Mouse (Mus musculus) MEL (cell line): ENCODE measurements around the gene Cavin2. TPM values are rescaled to one million over a fixed set of nuclear protein-coding genes. Genes with fewer than 3 reads are reported as not detected.

Source experiments
- DNase-seq: peaks from one replicate; pipeline ENCODE4 v3.0.0; 2011; ENCODE audit warnings: low read depth, low spot score
- H3K27ac ChIP-seq: 2 replicates; pipeline ENCODE4 v1.5.1; 2012; ENCODE audit warnings: low read depth, mild to moderate bottlenecking, control low read depth, low read length, moderate library complexity; ENCODE audit not compliant: control insufficient read depth
- H3K27me3 ChIP-seq, 2 experiments: fragments of 150-350 bp in 1 of 2; sonication (generic) in 1 of 2; 2 replicates each; pipeline ENCODE4 v1.6.1; 2012; ENCODE audit warnings: low read length in 2 of 2, mild to moderate bottlenecking in 2 of 2, improper control_type of control experiment in 1 of 2, moderate library complexity in 1 of 2; ENCODE audit not compliant: insufficient read depth in 2 of 2, control insufficient read depth in 1 of 2
- H3K36me3 ChIP-seq, 2 experiments: 2 replicates each; pipeline ENCODE4 v1.6.1; 2012 to 2014; ENCODE audit warnings: low read length in 2 of 2, improper control_type of control experiment in 1 of 2, inconsistent platforms in 1 of 2, mild to moderate bottlenecking in 1 of 2; ENCODE audit not compliant: insufficient read depth in 2 of 2, control insufficient read depth in 1 of 2
- H3K4me1 ChIP-seq, 2 experiments: fragments of 150-350 bp in 1 of 2; sonication (generic) in 1 of 2; 2 replicates each; pipeline ENCODE4 v1.6.1; 2012; ENCODE audit warnings: low read length in 2 of 2, improper control_type of control experiment in 1 of 2, mild to moderate bottlenecking in 1 of 2; ENCODE audit not compliant: insufficient read depth in 2 of 2, control insufficient read depth in 1 of 2
- H3K4me3 ChIP-seq, 2 experiments: fragments of 150-350 bp in 1 of 2; sonication (generic) in 1 of 2; 2 replicates each; pipeline ENCODE4 v1.5.1; 2012; ENCODE audit warnings: low read depth in 2 of 2, low read length in 2 of 2, mild to moderate bottlenecking in 2 of 2, moderate library complexity in 2 of 2, control low read depth in 1 of 2, improper control_type of control experiment in 1 of 2; ENCODE audit not compliant: control insufficient read depth in 1 of 2, insufficient read depth in 1 of 2
- H3K79me2 ChIP-seq: 2 replicates; pipeline ENCODE4 v1.6.1; 2012; ENCODE audit warnings: mild to moderate bottlenecking, low read length, moderate library complexity; ENCODE audit not compliant: control insufficient read depth, poor library complexity, insufficient read depth
- H3K9ac ChIP-seq: 2 replicates; pipeline ENCODE4 v1.6.1; 2012; ENCODE audit warnings: low read depth, mild to moderate bottlenecking, control low read depth, low read length, moderate library complexity; ENCODE audit not compliant: control insufficient read depth, poor library complexity, severe bottlenecking
- H3K9me3 ChIP-seq: fragments of 150-350 bp; sonication (generic); replicated peaks from 2 replicates; pipeline ENCODE4 v1.6.1; 2012; ENCODE audit warnings: mild to moderate bottlenecking, low read length, improper control_type of control experiment, moderate library complexity; ENCODE audit not compliant: insufficient read depth
- BHLHE40 ChIP-seq: IDR thresholded peaks from 2 replicates; pipeline ENCODE4 v1.6.1; 2012; ENCODE audit warnings: low read depth, mild to moderate bottlenecking, inconsistent platforms, low read length, improper control_type of control experiment, borderline replicate concordance
- CHD1 ChIP-seq: IDR thresholded peaks from 2 replicates; pipeline ENCODE4 v1.6.1; 2012; ENCODE audit warnings: low read depth, mild to moderate bottlenecking, inconsistent platforms, low read length, improper control_type of control experiment
- CHD2 ChIP-seq: IDR thresholded peaks from 2 replicates; pipeline ENCODE4 v1.6.1; 2011; ENCODE audit warnings: low read length, improper control_type of control experiment
- ELF1 ChIP-seq: IDR thresholded peaks from 2 replicates; pipeline ENCODE4 v1.6.1; 2014; ENCODE audit warnings: low read depth, mild to moderate bottlenecking, inconsistent platforms, low read length, improper control_type of control experiment, moderate library complexity
- ETS1 ChIP-seq: IDR thresholded peaks from 2 replicates; pipeline ENCODE4 v1.6.1; 2012; ENCODE audit warnings: low read depth, mild to moderate bottlenecking, inconsistent platforms, low read length, improper control_type of control experiment, moderate library complexity
- HCFC1 ChIP-seq: IDR thresholded peaks from 2 replicates; pipeline ENCODE4 v1.6.1; 2012; ENCODE audit warnings: low read depth, mild to moderate bottlenecking, inconsistent platforms, low read length, improper control_type of control experiment, moderate library complexity
- JUND ChIP-seq: IDR thresholded peaks from 2 replicates; pipeline ENCODE4 v1.6.1; 2011; ENCODE audit warnings: low read depth, mild to moderate bottlenecking, improper control_type of control experiment, low read length
- MAZ ChIP-seq: IDR thresholded peaks from 2 replicates; pipeline ENCODE4 v1.6.1; 2012; ENCODE audit warnings: low read depth, mild to moderate bottlenecking, inconsistent platforms, low read length, improper control_type of control experiment
- MYB ChIP-seq: IDR thresholded peaks from 2 replicates; pipeline ENCODE4 v1.6.1; 2011; ENCODE audit warnings: mild to moderate bottlenecking, low read depth, low read length, improper control_type of control experiment
- POLR2A ChIP-seq, 2 experiments: IDR thresholded peaks; 2 replicates each; pipeline ENCODE4 v1.6.1; 2011 to 2012; ENCODE audit warnings: low read length in 2 of 2, mild to moderate bottlenecking in 2 of 2, control low read depth in 1 of 2, improper control_type of control experiment in 1 of 2, low read depth in 1 of 2, moderate library complexity in 1 of 2; ENCODE audit not compliant: control insufficient read depth in 1 of 2, insufficient read depth in 1 of 2, poor library complexity in 1 of 2
- POLR2AphosphoS2 ChIP-seq: IDR thresholded peaks from 2 replicates; pipeline ENCODE4 v1.6.1; 2011; ENCODE audit warnings: low read length, improper control_type of control experiment
- POLR2AphosphoS5 ChIP-seq: IDR thresholded peaks from 2 replicates; pipeline ENCODE4 v1.6.1; 2012; ENCODE audit warnings: low read depth, borderline replicate concordance, mild to moderate bottlenecking, inconsistent platforms, low read length, moderate library complexity, mixed read lengths
- RAD21 ChIP-seq: IDR thresholded peaks from 2 replicates; pipeline ENCODE4 v1.6.1; 2011; ENCODE audit warnings: mild to moderate bottlenecking, low read depth, low read length, improper control_type of control experiment
- RCOR1 ChIP-seq: IDR thresholded peaks from 2 replicates; pipeline ENCODE4 v1.6.1; 2012; ENCODE audit warnings: low read depth, mild to moderate bottlenecking, inconsistent platforms, low read length, improper control_type of control experiment
- SIN3A ChIP-seq: IDR thresholded peaks from 2 replicates; pipeline ENCODE4 v1.6.1; 2012; ENCODE audit warnings: low read length, improper control_type of control experiment, inconsistent platforms
- UBTF ChIP-seq: IDR thresholded peaks from 2 replicates; pipeline ENCODE4 v1.6.1; 2012; ENCODE audit warnings: low read depth, mild to moderate bottlenecking, inconsistent platforms, low read length, improper control_type of control experiment, moderate library complexity, borderline replicate concordance; ENCODE audit not compliant: insufficient read depth
- USF1 ChIP-seq: IDR thresholded peaks from 2 replicates; pipeline ENCODE4 v1.6.1; 2014; ENCODE audit warnings: low read depth, mild to moderate bottlenecking, inconsistent platforms, low read length, improper control_type of control experiment, moderate library complexity
- USF2 ChIP-seq, 2 experiments: IDR thresholded peaks; 2 replicates each; pipeline ENCODE4 v1.6.1; 2011 to 2012; ENCODE audit warnings: improper control_type of control experiment in 2 of 2, low read length in 2 of 2, borderline replicate concordance in 1 of 2, inconsistent platforms in 1 of 2, low read depth in 1 of 2, mild to moderate bottlenecking in 1 of 2; ENCODE audit not compliant: insufficient read depth in 1 of 2
- ZC3H11A ChIP-seq: IDR thresholded peaks from 2 replicates; pipeline ENCODE4 v1.6.1; 2012; ENCODE audit warnings: low read depth, mild to moderate bottlenecking, inconsistent platforms, low read length, improper control_type of control experiment
- ZKSCAN1 ChIP-seq: IDR thresholded peaks from 2 replicates; pipeline ENCODE4 v1.6.1; 2012; ENCODE audit warnings: low read depth, mild to moderate bottlenecking, inconsistent platforms, low read length, improper control_type of control experiment, moderate library complexity
- ZNF384 ChIP-seq: IDR thresholded peaks from 2 replicates; pipeline ENCODE4 v1.6.1; 2012; ENCODE audit warnings: low read depth, mild to moderate bottlenecking, inconsistent platforms, low read length, improper control_type of control experiment
- polyA plus RNA-seq, 2 experiments: library from polyadenylated mRNA; stranded (reverse) in 1 of 2; unstranded in 1 of 2; fragments of >175 nt in 1 of 2; fragments of >200 nt in 1 of 2; gene quantifications; 2 replicates each; pipeline versions ENCODE4 v1.2.1 to v1.2.4; 2012; ENCODE audit warnings: low replicate concordance in 2 of 2, low read depth in 1 of 2; ENCODE audit not compliant: insufficient read length in 2 of 2, insufficient read depth in 1 of 2, missing spikeins in 1 of 2
- total RNA-seq: library from RNA; depleted of rRNA; stranded (reverse); fragments of 300-350 nt; gene quantifications from 2 replicates; pipeline ENCODE4 v1.2.3, GENCODE M21; 2012

The Cavin2 gene
- total and polyA plus RNA-seq, 3 experiments: not detected

- no peaks in the 10 kb centered on the region for H3K4me1 ChIP-seq
- no peak overlapping the region for H3K4me3 ChIP-seq
- H3K27ac ChIP-seq: no peak overlapping the region
- H3K27me3 ChIP-seq: no peaks in the 10 kb centered on the region
- H3K79me2 ChIP-seq: no peaks in the 10 kb centered on the region
- no peak for DNase-seq
- TF ChIP-seq USF1: no peak
- TF ChIP-seq ZNF384: no peak
- no peak for TF ChIP-seq ZKSCAN1
- H3K36me3 ChIP-seq: no peaks in the 10 kb centered on the region
- H3K9me3 ChIP-seq: no peaks in the 10 kb centered on the region
- H3K9ac ChIP-seq: no peak overlapping the region
Measured at GRCm38 (mm10) chr1:51272583-51273201, 16.2 kb upstream of the Cavin2 start.

DNA sequence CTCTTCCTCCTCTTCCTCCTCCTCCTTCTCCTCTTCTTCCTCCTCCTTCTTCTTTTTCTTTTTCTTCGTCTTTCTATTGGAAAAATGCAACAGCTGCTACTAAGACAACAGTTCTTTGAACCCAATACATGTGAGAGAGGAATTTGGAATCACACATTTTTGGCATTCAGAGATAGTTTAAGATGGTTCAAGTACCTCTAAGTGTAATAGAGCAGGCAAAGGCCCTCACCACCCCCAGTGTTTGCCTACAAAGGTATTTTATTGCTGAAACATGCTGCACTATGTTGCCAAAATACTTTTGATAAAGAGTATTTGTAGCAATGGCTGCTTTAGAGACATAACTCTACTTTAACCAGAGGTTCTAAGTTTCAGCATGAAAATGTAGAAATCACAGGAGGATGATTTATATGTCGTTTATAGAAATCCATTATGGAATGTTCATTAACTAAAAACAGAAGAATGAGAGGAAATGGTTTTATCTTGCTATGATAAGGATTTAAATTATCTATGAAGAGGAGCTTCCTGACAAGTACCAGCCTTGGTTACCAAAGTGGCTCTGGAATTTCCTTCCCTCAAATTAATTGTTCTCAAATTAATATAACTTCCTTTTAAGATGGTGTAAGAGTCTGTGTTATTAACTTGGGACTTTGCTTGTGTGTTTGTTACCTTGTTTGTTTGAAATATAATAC lies 10.9 kb upstream of the Cavin2 start:
- Histone ChIP-seq H3K79me2 (no peaks in the 10 kb centered on the region), H3K9ac (no peak overlapping the region), H3K27ac (no peak overlapping the region), H3K36me3 (no peaks in the 10 kb centered on the region), H3K9me3 (no peaks in the 10 kb centered on the region), H3K4me3 (no peak overlapping the region), H3K4me1 (no peaks in the 10 kb centered on the region), H3K27me3 (no peaks in the 10 kb centered on the region)
- DNase-seq: no peak
- TF ChIP-seq ETS1 (no peak), HCFC1 (no peak), CHD1 (no peak), MAZ (no peak), UBTF (no peak), ZC3H11A (no peak), ZNF384 (no peak), POLR2A (IDR thresholded peaks at IDR 0.05; ENCODE audit: control insufficient read depth in 1 of 2, insufficient read depth in 1 of 2, low read depth in 1 of 2, low read length in 2 of 2, poor library complexity in 1 of 2) (no peak), ELF1 (no peak), RCOR1 (no peak), RAD21 (no peak), POLR2AphosphoS5 (no peak), POLR2AphosphoS2 (no peak), USF2 (IDR thresholded peaks at IDR 0.05; ENCODE audit: borderline replicate concordance in 1 of 2, insufficient read depth in 1 of 2, low read depth in 1 of 2, low read length in 2 of 2) (no peak), SIN3A (no peak), MYB (no peak), JUND (no peak), CHD2 (no peak), BHLHE40 (no peak)
